Mouse (Mus musculus) G1E-ER4 (cell line): ENCODE data around the gene Gm3298. TPM values are rescaled to one million over a fixed set of nuclear protein-coding genes. Genes with fewer than 3 reads are reported as not detected.
"Not testable (repeated sequence)": the region's sequence is repeated elsewhere in the genome, so short reads cannot be mapped to it uniquely, and the experiment has no call there.

Experiments
- GATA1 ChIP-seq: IDR thresholded peaks from one replicate; pipeline ENCODE4 v1.8.0; 2012; ENCODE audit warnings: low read length, inconsistent platforms
- polyA plus RNA-seq: library from polyadenylated mRNA; stranded (reverse); fragments of >175 nt; gene quantifications from 2 replicates; pipeline ENCODE4 v1.2.3, GENCODE M21; 2012

Gene Gm3298
- not detected in 2 replicates for polyA plus RNA-seq

GRCm38 (mm10) chr14:5015591-5015990 lies at the start of gene Gm3298:
Gene Gm3298 (plus strand): TSS chr14:5015891.
- not testable (repeated sequence) for TF ChIP-seq GATA1

- TF ChIP-seq GATA1 = not testable (repeated sequence)
Measured at GRCm38 (mm10) chr14:4983635-4984034, 32.1 kb upstream of the Gm3298 start, which contains the start of gene Gm8297. Gene Gm8297 (plus strand): TSS chr14:4983935.

GRCm38 (mm10) chr14:5050329-5050728 lies 34.6 kb downstream of the Gm3298 start, which contains the start of gene 4930555G01Rik:
Gene 4930555G01Rik (plus strand): TSS chr14:5050629.
- TF ChIP-seq GATA1 = not testable (repeated sequence)

Other genes starting within 250 kb of the Gm3298 start
- gene Gm9602, start 239.6 kb upstream of the Gm3298 start, polyA plus RNA-seq = not detected in 2 replicates
- not detected in 2 replicates for gene Gm3269, start 177.8 kb upstream of the Gm3298 start, polyA plus RNA-seq
- not detected in 2 replicates for gene Gm3264, start 160.3 kb upstream of the Gm3298 start, polyA plus RNA-seq
- not detected in 2 replicates for gene Gm3278, start 123.5 kb upstream of the Gm3298 start, polyA plus RNA-seq
- gene Gm8297, start 32.0 kb upstream of the Gm3298 start, polyA plus RNA-seq = not detected in 2 replicates
- gene 4930555G01Rik, start 34.7 kb downstream of the Gm3298 start, polyA plus RNA-seq = not detected in 2 replicates
- not detected in 2 replicates for gene Gm8281, start 55.1 kb downstream of the Gm3298 start, polyA plus RNA-seq
- not detected in 2 replicates for gene Gm8279, start 115.6 kb downstream of the Gm3298 start, polyA plus RNA-seq
- gene Gm3317, start 148.6 kb downstream of the Gm3298 start, polyA plus RNA-seq = not detected in 2 replicates
- not detected in 2 replicates for gene Gm8271, start 169.9 kb downstream of the Gm3298 start, polyA plus RNA-seq
- not detected in 2 replicates for gene Gm3526, start 244.7 kb downstream of the Gm3298 start, polyA plus RNA-seq